Mouse (Mus musculus): ENCODE measurements around the gene Mrpl38. TPM values are rescaled to one million over a fixed set of nuclear protein-coding genes. Genes with fewer than 3 reads are reported as not detected.

Gene Mrpl38
- polyA plus RNA-seq, 1 experiment from 2014 or later = 66.6 TPM

GRCm38 (mm10) chr11:116088741-116089394 lies 49.8 kb downstream of the Mrpl38 start:
- H3K4me1 ChIP-seq (replicated peaks) = peaks cover 53% of the 10 kb centered on the region
- ATAC-seq (ENCODE audit: low read depth) (no peak), DNase-seq (no peak)
- peak overlapping the region; percentile 79 for H3K27ac ChIP-seq
- no peak overlapping the region for H3K4me3 ChIP-seq (replicated peaks)
- H3K27me3 ChIP-seq = no peaks in the 10 kb centered on the region
- H3K9me3 ChIP-seq (replicated peaks) = no peaks in the 10 kb centered on the region
- 31% methylated on average over 11 of the region's 11 CpGs for WGBS (ENCODE audit: insufficient replicate concordance)
- H3K9ac ChIP-seq = peak overlapping the region; percentile 26; the same call in 1 of the 2 replicates
- H3K4me2 ChIP-seq = peak overlapping the region; percentile 76; the same call in 1 of the 2 replicates
- peaks cover 10% of the 10 kb centered on the region; the same call in 1 of the 2 replicates for H3K36me3 ChIP-seq

GRCm38 (mm10) chr11:116088188-116088587 lies 50.5 kb downstream of the Mrpl38 start:
- Histone ChIP-seq H3K36me3 (peaks cover 17% of the 10 kb centered on the region), H3K27ac (peak overlapping the region; percentile 79), H3K9ac (peak overlapping the region; percentile 26; the same call in 1 of the 2 replicates), H3K4me1 (replicated peaks) (peaks cover 53% of the 10 kb centered on the region), H3K4me2 (peak overlapping the region; percentile 76), H3K4me3 (replicated peaks) (peak overlapping the region; percentile 68; the same call in 1 of the 2 replicates), H3K9me3 (replicated peaks) (no peaks in the 10 kb centered on the region), H3K27me3 (no peaks in the 10 kb centered on the region)
- no peak for DNase-seq
- no peak for ATAC-seq (ENCODE audit: low read depth)
- 38% methylated on average over 8 of the region's 8 CpGs for WGBS (ENCODE audit: insufficient replicate concordance)

- H3K36me3 ChIP-seq = peaks cover 24% of the 10 kb centered on the region
- WGBS (ENCODE audit: insufficient replicate concordance) = 3% methylated on average over 31 of the region's 31 CpGs
- H3K4me1 ChIP-seq (replicated peaks) = peaks cover 56% of the 10 kb centered on the region
- H3K27ac ChIP-seq = peak overlapping the region; percentile 79
- peak overlapping the region; percentile 68 for H3K4me3 ChIP-seq (replicated peaks)
- DNase-seq (peak; percentile 83), ATAC-seq (ENCODE audit: low read depth) (peak; percentile 73)
- peak overlapping the region; percentile 76 for H3K4me2 ChIP-seq
- no peaks in the 10 kb centered on the region for H3K27me3 ChIP-seq
- H3K9me3 ChIP-seq (replicated peaks) = no peaks in the 10 kb centered on the region
- H3K9ac ChIP-seq = peak overlapping the region; percentile 64
These were observed 51.2 kb downstream of the Mrpl38 start for GRCm38 (mm10) chr11:116087194-116088130.

GRCm38 (mm10) chr11:116086258-116087193 lies 52.1 kb downstream of the Mrpl38 start, which contains the start of gene Wbp2:
Gene Wbp2, minus strand, starts transcription at chr11:116086995.
- 6% methylated on average over 41 of the region's 43 CpGs for WGBS (ENCODE audit: insufficient replicate concordance)
- peak within 1 kb of the TSS; percentile 68 for H3K4me3 ChIP-seq (replicated peaks)
- peak; percentile 97 for DNase-seq
- peak within 1 kb of the TSS; percentile 80 for H3K9ac ChIP-seq
- no peaks in the 10 kb centered on the region for H3K9me3 ChIP-seq (replicated peaks)
- peak within 1 kb of the TSS; percentile 86 for H3K27ac ChIP-seq
- H3K27me3 ChIP-seq = no peaks in the 10 kb centered on the region
- peaks cover 66% of the 10 kb centered on the region for H3K4me1 ChIP-seq (replicated peaks)
- ATAC-seq (ENCODE audit: low read depth) = peak; percentile 91
- peak within 1 kb of the TSS; percentile 76 for H3K4me2 ChIP-seq
- peaks cover 33% of the 10 kb centered on the region for H3K36me3 ChIP-seq

GRCm38 (mm10) chr11:116084166-116084565 lies 54.5 kb downstream of the Mrpl38 start:
- Histone ChIP-seq H3K4me3 (replicated peaks) (peak overlapping the region; percentile 68), H3K36me3 (peaks cover 57% of the 10 kb centered on the region), H3K4me1 (replicated peaks) (peaks cover 85% of the 10 kb centered on the region), H3K9me3 (replicated peaks) (no peaks in the 10 kb centered on the region), H3K27ac (peak overlapping the region; percentile 86), H3K9ac (peak overlapping the region; percentile 80), H3K4me2 (peak overlapping the region; percentile 76), H3K27me3 (no peaks in the 10 kb centered on the region)
- DNase-seq (peak; percentile 58), ATAC-seq (ENCODE audit: low read depth) (no peak)
- WGBS (ENCODE audit: insufficient replicate concordance) = 31% methylated on average over 6 of the region's 6 CpGs

- ATAC-seq (ENCODE audit: low read depth) = no peak
- Histone ChIP-seq H3K27ac (peak overlapping the region; percentile 86), H3K4me2 (no peak overlapping the region), H3K9ac (peak overlapping the region; percentile 80; the same call in 1 of the 2 replicates), H3K27me3 (no peaks in the 10 kb centered on the region), H3K36me3 (peaks cover 63% of the 10 kb centered on the region), H3K4me1 (replicated peaks) (peaks cover 85% of the 10 kb centered on the region), H3K9me3 (replicated peaks) (no peaks in the 10 kb centered on the region), H3K4me3 (replicated peaks) (no peak overlapping the region)
- WGBS (ENCODE audit: insufficient replicate concordance) = 88% methylated on average over 14 of the region's 14 CpGs
- no peak for DNase-seq
These were observed 55.5 kb downstream of the Mrpl38 start for GRCm38 (mm10) chr11:116083096-116083672.

Other genes with a start within 250 kb of the Mrpl38 start
- 39.0 and 42.3 TPM in 2 replicates for gene Smim5, start 238.9 kb downstream of the Mrpl38 start, polyA plus RNA-seq (2015; fragmentation: Nextera tagmentation; extraction: Ambion mirVana)
- 3.0 and 3.2 TPM in 2 replicates for gene Smim6, start 226.9 kb downstream of the Mrpl38 start, polyA plus RNA-seq (2015; fragmentation: Nextera tagmentation; extraction: Ambion mirVana)
- gene Sap30bp, start 205.6 kb downstream of the Mrpl38 start, polyA plus RNA-seq (2015; fragmentation: Nextera tagmentation; extraction: Ambion mirVana) = 23.4 and 35.2 TPM in 2 replicates
- 9.9 and 10.2 TPM in 2 replicates for gene Recql5, start 205.4 kb downstream of the Mrpl38 start, polyA plus RNA-seq (2015; fragmentation: Nextera tagmentation; extraction: Ambion mirVana)
- gene Itgb4, start 164.2 kb downstream of the Mrpl38 start, polyA plus RNA-seq (2015; fragmentation: Nextera tagmentation; extraction: Ambion mirVana) = 0.23 and 0.25 TPM in 2 replicates
- gene Galk1, start 126.1 kb downstream of the Mrpl38 start, polyA plus RNA-seq (2015; fragmentation: Nextera tagmentation; extraction: Ambion mirVana) = 164 and 165 TPM in 2 replicates
- 785 and 880 TPM in 2 replicates for gene H3f3b, start 110.9 kb downstream of the Mrpl38 start, polyA plus RNA-seq (2015; fragmentation: Nextera tagmentation; extraction: Ambion mirVana)
- gene Unk, start 108.5 kb downstream of the Mrpl38 start, polyA plus RNA-seq (2015; fragmentation: Nextera tagmentation; extraction: Ambion mirVana) = 9.8 and 10.7 TPM in 2 replicates
- 31.6 and 32.7 TPM in 2 replicates for gene Unc13d, start 60.9 kb downstream of the Mrpl38 start, polyA plus RNA-seq (2015; fragmentation: Nextera tagmentation; extraction: Ambion mirVana)
- gene Wbp2, start 51.9 kb downstream of the Mrpl38 start, polyA plus RNA-seq (2015; fragmentation: Nextera tagmentation; extraction: Ambion mirVana) = 58.9 and 81.2 TPM in 2 replicates
- 3.7 and 4.0 TPM in 2 replicates for gene Trim47, start 11.7 kb downstream of the Mrpl38 start, polyA plus RNA-seq (2015; fragmentation: Nextera tagmentation; extraction: Ambion mirVana)
- 1.1 and 1.4 TPM in 2 replicates for gene Trim65, start 7.7 kb downstream of the Mrpl38 start, polyA plus RNA-seq (2015; fragmentation: Nextera tagmentation; extraction: Ambion mirVana)
- 7.0 and 9.0 TPM in 2 replicates for gene Fbf1, start 29.3 kb upstream of the Mrpl38 start, polyA plus RNA-seq (2015; fragmentation: Nextera tagmentation; extraction: Ambion mirVana)
- gene Ten1, start 60.0 kb upstream of the Mrpl38 start, polyA plus RNA-seq (2015; fragmentation: Nextera tagmentation; extraction: Ambion mirVana) = 35.2 and 38.4 TPM in 2 replicates
- 14.5 and 18.1 TPM in 2 replicates for gene Acox1, start 60.2 kb upstream of the Mrpl38 start, polyA plus RNA-seq (2015; fragmentation: Nextera tagmentation; extraction: Ambion mirVana)
- gene Evpl, start 99.2 kb upstream of the Mrpl38 start, polyA plus RNA-seq (2015; fragmentation: Nextera tagmentation; extraction: Ambion mirVana) = 0.10 TPM in 2 replicates
- gene Srp68, start 135.3 kb upstream of the Mrpl38 start, polyA plus RNA-seq (2015; fragmentation: Nextera tagmentation; extraction: Ambion mirVana) = 47.6 and 51.6 TPM in 2 replicates
- gene Galr2, start 142.1 kb upstream of the Mrpl38 start, polyA plus RNA-seq (2015; fragmentation: Nextera tagmentation; extraction: Ambion mirVana) = 0.07 TPM in 1 of 2 replicates, not detected in the other
- gene Exoc7, start 168.4 kb upstream of the Mrpl38 start, polyA plus RNA-seq (2015; fragmentation: Nextera tagmentation; extraction: Ambion mirVana) = 21.3 and 25.1 TPM in 2 replicates
- 1.1 and 1.2 TPM in 2 replicates for gene Foxj1, start 196.5 kb upstream of the Mrpl38 start, polyA plus RNA-seq (2015; fragmentation: Nextera tagmentation; extraction: Ambion mirVana)